Mouse (Mus musculus) liver, embryonic 14 days (tissue): ENCODE results near the gene Actn3. TPM values are rescaled to one million over a fixed set of nuclear protein-coding genes. Genes with fewer than 3 reads are reported as not detected.

ENCODE experiments used
- polyA plus RNA-seq: library from polyadenylated mRNA; depleted of rRNA; stranded (reverse); fragments of >200 nt; gene quantifications from 2 replicates; pipeline ENCODE4 v1.2.3, GENCODE M21; 2012; rRNA removed

The Actn3 gene
- 0.31 and 0.43 TPM in 2 replicates for polyA plus RNA-seq

GRCm38 (mm10) chr19:4877785-4878184, at the start of gene Actn3:
Gene Actn3, minus strand, starts transcription at chr19:4877909.

GRCm38 (mm10) chr19:4905979-4906794, 28.5 kb upstream of the Actn3 start, which contains the start of gene Bbs1:
Gene Bbs1, minus strand, starts transcription at chr19:4906628.

DNA sequence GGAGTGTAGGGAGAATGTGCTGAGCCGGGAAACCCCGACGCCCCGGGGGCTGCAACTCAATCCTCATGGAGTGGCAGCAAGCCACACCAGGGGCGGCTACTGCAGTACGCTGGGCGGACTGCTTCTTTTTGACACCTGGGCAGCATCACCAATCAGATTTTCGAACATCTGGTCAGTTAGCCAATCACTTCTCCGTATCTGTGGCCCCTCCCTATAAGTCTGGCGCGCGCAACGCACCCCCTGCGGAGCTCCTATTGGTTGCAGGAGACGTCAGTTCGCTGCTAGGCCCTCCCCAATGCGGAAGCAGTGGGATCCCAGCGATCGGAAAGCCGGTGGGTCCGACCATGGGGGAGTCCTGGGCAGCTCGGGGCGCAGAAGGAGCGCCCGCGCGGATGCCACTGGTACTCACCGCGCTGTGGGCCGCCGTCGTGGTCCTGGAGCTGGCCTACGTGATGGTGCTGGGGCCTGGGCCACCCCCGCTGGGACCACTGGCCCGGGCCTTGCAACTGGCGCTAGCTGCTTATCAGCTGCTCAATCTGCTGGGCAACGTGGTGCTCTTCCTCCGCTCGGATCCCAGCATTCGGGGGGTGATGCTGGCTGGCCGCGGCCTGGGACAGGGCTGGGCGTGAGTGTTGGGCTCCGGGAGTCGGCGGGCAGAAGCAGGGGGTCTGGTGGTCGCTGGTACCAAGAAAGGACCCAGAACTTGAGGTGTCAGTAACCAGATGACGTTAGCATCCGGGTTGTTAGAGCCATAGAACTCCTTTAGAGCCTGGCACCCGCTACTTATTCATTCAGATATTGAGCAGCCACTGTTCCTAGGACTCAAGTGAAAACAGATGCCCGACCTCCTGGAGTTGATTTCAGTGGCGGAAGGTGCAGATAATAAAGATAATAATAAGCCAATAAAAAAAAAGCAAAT, 955 bp upstream of the Actn3 start, which contains the start of gene Zdhhc24:
Gene Zdhhc24 (plus strand): TSS at position 264 of the 919 bp plus-strand sequence.

GRCm38 (mm10) chr19:4854552-4855469, 22.9 kb downstream of the Actn3 start, which contains the start of gene Ctsf:
Gene Ctsf, plus strand, starts transcription at chr19:4855130.

GRCm38 (mm10) chr19:4839149-4839548, 38.6 kb downstream of the Actn3 start, which contains the start of the genes Ccs and Ccdc87:
Gene Ccs, minus strand, starts transcription at chr19:4839332.
Gene Ccdc87, plus strand, starts transcription at chr19:4839366.

Other genes starting within 250 kb of the Actn3 start
- gene Gm960, start 179.2 kb downstream of the Actn3 start, polyA plus RNA-seq: 0.01 and 0.09 TPM in 2 replicates
- 0.03 and 0.07 TPM in 2 replicates for gene Sptbn2, start 166.7 kb downstream of the Actn3 start, polyA plus RNA-seq
- 3.7 and 4.5 TPM in 2 replicates for gene Rbm4b, start 121.4 kb downstream of the Actn3 start, polyA plus RNA-seq
- gene Rbm4, start 84.0 kb downstream of the Actn3 start, polyA plus RNA-seq: 29.1 and 29.7 TPM in 2 replicates
- 11.0 and 13.2 TPM in 2 replicates for gene Gm21992, start 66.3 kb downstream of the Actn3 start, polyA plus RNA-seq
- gene Rbm14, start 66.3 kb downstream of the Actn3 start, polyA plus RNA-seq: 21.1 and 24.5 TPM in 2 replicates
- gene Ccs, start 38.6 kb downstream of the Actn3 start, polyA plus RNA-seq: 38.2 and 41.7 TPM in 2 replicates
- gene Ccdc87, start 38.5 kb downstream of the Actn3 start, polyA plus RNA-seq: 0.01 TPM in 1 of 2 replicates, not detected in the other
- 20.1 and 21.8 TPM in 2 replicates for gene Ctsf, start 22.8 kb downstream of the Actn3 start, polyA plus RNA-seq
- gene Zdhhc24, start 759 bp upstream of the Actn3 start, polyA plus RNA-seq: 14.7 and 16.8 TPM in 2 replicates
- 0.98 and 1.1 TPM in 2 replicates for gene Bbs1, start 28.7 kb upstream of the Actn3 start, polyA plus RNA-seq
- gene Dpp3, start 50.4 kb upstream of the Actn3 start, polyA plus RNA-seq: 27.2 and 27.5 TPM in 2 replicates
- gene Peli3, start 65.2 kb upstream of the Actn3 start, polyA plus RNA-seq: 0.05 and 0.09 TPM in 2 replicates
- gene Mrpl11, start 84.2 kb upstream of the Actn3 start, polyA plus RNA-seq: 33.6 and 36.8 TPM in 2 replicates
- 0.09 TPM in 2 replicates for gene Npas4, start 112.4 kb upstream of the Actn3 start, polyA plus RNA-seq
- gene Slc29a2, start 146.0 kb upstream of the Actn3 start, polyA plus RNA-seq: 2.1 and 2.6 TPM in 2 replicates
- gene B4gat1, start 160.9 kb upstream of the Actn3 start, polyA plus RNA-seq: 2.6 and 3.7 TPM in 2 replicates
- gene AC124502.3, start 161.0 kb upstream of the Actn3 start, polyA plus RNA-seq: 0.69 and 1.0 TPM in 2 replicates
- gene Brms1, start 163.4 kb upstream of the Actn3 start, polyA plus RNA-seq: 19.9 and 20.8 TPM in 2 replicates
- 0.26 and 0.45 TPM in 2 replicates for gene Rin1, start 172.6 kb upstream of the Actn3 start, polyA plus RNA-seq
- gene Cd248, start 190.2 kb upstream of the Actn3 start, polyA plus RNA-seq: 1.4 and 2.4 TPM in 2 replicates
- gene Tmem151a, start 207.6 kb upstream of the Actn3 start, polyA plus RNA-seq: 0.13 and 0.29 TPM in 2 replicates
- 29.3 and 37.2 TPM in 2 replicates for gene Yif1a, start 210.6 kb upstream of the Actn3 start, polyA plus RNA-seq
- 0.61 and 0.62 TPM in 2 replicates for gene Cnih2, start 220.6 kb upstream of the Actn3 start, polyA plus RNA-seq
- gene Rab1b, start 229.2 kb upstream of the Actn3 start, polyA plus RNA-seq: 44.3 and 53.0 TPM in 2 replicates
- gene Klc2, start 240.7 kb upstream of the Actn3 start, polyA plus RNA-seq: 2.6 and 2.8 TPM in 2 replicates